Mouse (Mus musculus): ENCODE results near the gene Cfap77.

- TF ChIP-seq FLI1 (IDR thresholded peaks at IDR 0.05; ENCODE audit: low read length) (no peak), GATA1 (IDR thresholded peaks at IDR 0.05; ENCODE audit: borderline replicate concordance, low read length) (no peak)
Observed at GRCm38 (mm10) chr2:28881275-28881674, 173.6 kb downstream of the Cfap77 start.

Measured in megakaryocyte, embryonic 14.5 days (primary cell).